Mouse (Mus musculus) C2C12 (cell line): ENCODE results near the gene Sirt2. TPM values are rescaled to one million over a fixed set of nuclear protein-coding genes. Genes with fewer than 3 reads are reported as not detected.
A peak's percentile ranks its signal among the peaks of the same experiment; 100 is the strongest.

Experiments used
- H3K27me3 ChIP-seq: one replicate; pipeline ENCODE4 v1.6.1; 2011; ENCODE audit not compliant: control insufficient read depth, insufficient read depth, insufficient read length
- H3K36me3 ChIP-seq: one replicate; pipeline ENCODE4 v1.6.1; 2011; ENCODE audit not compliant: control insufficient read depth, insufficient read depth
- H3K4me3 ChIP-seq: one replicate; pipeline ENCODE4 v1.5.1; 2011; ENCODE audit warnings: mild to moderate bottlenecking, control low read depth; ENCODE audit not compliant: poor library complexity, insufficient read depth, severe bottlenecking
- H3K79me2 ChIP-seq: one replicate; pipeline ENCODE4 v1.6.1; 2011; ENCODE audit not compliant: control insufficient read depth, insufficient read depth
- H3K79me3 ChIP-seq: one replicate; pipeline ENCODE4 v1.6.1; 2011; ENCODE audit warnings: low read depth, control low read depth
- H3ac ChIP-seq: one replicate; pipeline ENCODE3; 2011; ENCODE audit warnings: low read depth; ENCODE audit not compliant: control insufficient read depth, insufficient read length
- CEBPB ChIP-seq: IDR thresholded peaks from one replicate; pipeline ENCODE4 v1.6.1; 2011; ENCODE audit warnings: low read depth, mild to moderate bottlenecking, control low read depth, moderate library complexity
- CTCF ChIP-seq: IDR thresholded peaks from one replicate; pipeline ENCODE4 v1.5.1; 2011; ENCODE audit not compliant: control insufficient read depth, insufficient read depth, insufficient read length
- FOSL1 ChIP-seq: IDR thresholded peaks from one replicate; pipeline ENCODE4 v1.8.0; 2011; ENCODE audit warnings: mild to moderate bottlenecking, low read length; ENCODE audit not compliant: poor library complexity, insufficient read depth, severe bottlenecking
- MAX ChIP-seq: IDR thresholded peaks from one replicate; pipeline ENCODE4 v1.6.1; 2011; ENCODE audit warnings: mild to moderate bottlenecking, control low read depth
- MYOD1 ChIP-seq: IDR thresholded peaks from one replicate; pipeline ENCODE4 v1.6.1; 2011; ENCODE audit warnings: low read depth; ENCODE audit not compliant: control insufficient read depth, insufficient read length
- MYOG ChIP-seq: IDR thresholded peaks from one replicate; pipeline ENCODE4 v1.6.1; 2011; ENCODE audit not compliant: control insufficient read depth, insufficient read length; ENCODE audit errors: extremely low read depth
- USF1 ChIP-seq: IDR thresholded peaks from one replicate; pipeline ENCODE4 v1.6.1; 2011; ENCODE audit warnings: low read depth, mild to moderate bottlenecking, control low read depth, moderate library complexity
- polyA plus RNA-seq: library from polyadenylated mRNA; unstranded; fragments of >200 nt; fragmentation: generic; extraction: Trizol; gene quantifications from one replicate; pipeline ENCODE4 v1.2.1, GENCODE M21; 2012; ENCODE audit warnings: missing spikeins

Sirt2 gene
- polyA plus RNA-seq, 1 experiment: 48.9 TPM

GRCm38 (mm10) chr7:28820358-28821260 is 54.1 kb downstream of the Sirt2 start:
- Histone ChIP-seq H3K36me3 (peaks cover 73% of the 10 kb centered on the region), H3ac (no peak overlapping the region), H3K79me2 (peaks cover 35% of the 10 kb centered on the region), H3K79me3 (peaks cover 33% of the 10 kb centered on the region), H3K27me3 (no peaks in the 10 kb centered on the region), H3K4me3 (no peak overlapping the region)
- TF ChIP-seq FOSL1 (no peak), MYOG (no peak), CTCF (no peak), CEBPB (no peak)

DNA sequence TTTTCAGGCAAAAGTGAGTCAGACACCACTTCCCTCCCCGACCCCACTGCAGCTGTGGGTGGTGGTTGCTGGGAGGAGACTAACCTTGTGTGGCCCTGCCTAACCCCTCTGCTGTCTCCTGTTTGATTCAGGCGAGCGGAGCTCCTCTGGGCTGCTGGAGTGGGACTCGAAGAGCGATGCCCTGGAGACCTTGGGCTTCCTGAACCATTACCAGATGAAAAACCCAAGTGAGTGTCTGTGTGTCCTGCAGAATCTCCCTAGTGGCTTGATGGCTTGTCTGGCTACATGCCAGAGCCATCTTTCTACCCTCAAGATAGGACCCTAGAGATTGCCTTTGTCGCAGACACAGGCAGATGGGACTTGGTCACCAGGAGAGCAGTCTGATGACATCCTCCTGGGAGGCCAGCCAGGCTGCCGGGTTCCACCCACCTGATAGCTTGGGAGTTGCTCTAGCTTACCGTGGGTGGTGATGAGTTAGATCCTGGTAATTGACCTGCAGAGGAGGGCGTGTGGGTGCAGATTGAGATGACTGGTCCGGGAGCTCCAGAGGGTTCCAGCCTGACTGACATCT is 54.8 kb downstream of the Sirt2 start:
- H3K4me3 ChIP-seq: no peak overlapping the region
- H3K79me3 ChIP-seq: peaks cover 26% of the 10 kb centered on the region
- no peaks in the 10 kb centered on the region for H3K27me3 ChIP-seq
- H3ac ChIP-seq: peak overlapping the region; percentile 13
- TF ChIP-seq MAX (no peak), CTCF (no peak), MYOD1 (peak; percentile 43)
- H3K79me2 ChIP-seq: peaks cover 28% of the 10 kb centered on the region
- H3K36me3 ChIP-seq: peaks cover 66% of the 10 kb centered on the region

DNA sequence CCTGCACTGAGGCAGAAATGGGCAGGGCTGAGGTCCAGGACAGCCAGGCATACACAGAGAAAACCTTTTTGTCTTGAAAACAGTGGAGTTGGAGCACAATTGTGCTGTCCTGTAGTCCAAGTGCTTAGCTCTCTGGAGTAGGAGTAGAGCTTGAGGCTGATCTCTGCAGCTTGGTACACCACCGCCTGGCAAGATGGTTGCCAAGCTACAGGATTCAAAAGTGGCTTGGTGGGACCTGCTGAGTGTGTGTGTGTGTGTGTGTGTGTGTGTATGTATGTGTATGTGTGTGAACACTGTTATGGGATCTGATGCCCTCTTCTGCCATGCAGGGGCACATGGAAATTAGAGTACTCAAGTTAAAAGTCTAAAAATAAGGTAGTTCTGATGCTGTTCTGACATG is 56.0 kb downstream of the Sirt2 start:
- Histone ChIP-seq H3K36me3 (peaks cover 54% of the 10 kb centered on the region), H3K79me2 (peaks cover 16% of the 10 kb centered on the region), H3K27me3 (no peaks in the 10 kb centered on the region), H3ac (no peak overlapping the region), H3K79me3 (peaks cover 15% of the 10 kb centered on the region), H3K4me3 (no peak overlapping the region)
- no peak for TF ChIP-seq MYOD1
- no peak for TF ChIP-seq FOSL1
- no peak for TF ChIP-seq CTCF
- no peak for TF ChIP-seq MAX
- TF ChIP-seq USF1: no peak
- TF ChIP-seq MYOG: no peak
- no peak for TF ChIP-seq CEBPB

DNA sequence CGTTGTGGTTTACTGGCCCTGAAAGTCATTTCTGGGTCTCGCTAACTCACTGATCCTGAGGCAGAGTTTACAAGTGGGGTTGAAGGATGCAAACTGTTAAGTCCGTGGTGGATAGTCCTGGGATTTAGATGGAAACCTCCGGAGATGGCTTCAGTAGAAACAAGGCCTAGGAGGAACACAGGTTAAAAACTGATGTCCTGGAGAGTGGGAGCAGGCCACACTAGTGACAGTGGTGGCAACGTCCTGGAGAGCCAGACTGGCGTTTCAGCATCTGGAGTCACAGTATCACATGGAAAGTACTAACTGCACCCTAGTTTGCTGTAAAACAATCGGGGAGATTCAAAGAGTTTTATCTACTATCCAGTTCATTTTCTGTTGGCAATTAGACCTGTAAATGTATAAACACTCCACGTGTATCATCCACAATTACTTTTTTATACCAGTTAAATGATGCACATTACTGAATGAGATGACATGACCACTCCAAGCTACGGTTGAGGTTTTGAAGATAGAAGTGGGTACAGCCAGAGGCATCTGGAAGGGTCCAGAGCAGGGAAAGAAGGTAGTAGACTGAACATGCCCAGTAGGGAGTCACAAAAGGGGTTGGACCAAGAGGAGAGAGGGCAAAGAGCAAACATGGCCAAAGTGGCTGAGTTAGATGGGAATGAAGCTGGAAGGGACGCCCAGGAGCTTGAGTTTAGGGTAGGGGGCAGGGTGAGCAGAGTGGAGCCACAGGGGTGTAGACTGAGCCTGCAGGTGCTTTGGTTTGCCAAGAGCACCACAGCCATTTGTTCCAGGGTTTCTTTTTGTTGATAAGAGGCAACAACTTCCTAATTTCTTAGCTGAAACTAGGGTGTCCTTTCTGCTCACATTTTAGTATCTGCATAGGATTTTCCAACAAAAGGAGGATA is 56.7 kb downstream of the Sirt2 start:
- H3K79me3 ChIP-seq: peaks cover 8% of the 10 kb centered on the region
- H3K36me3 ChIP-seq: peaks cover 47% of the 10 kb centered on the region
- no peak overlapping the region for H3K4me3 ChIP-seq
- no peak overlapping the region for H3ac ChIP-seq
- TF ChIP-seq USF1 (no peak), FOSL1 (no peak), CEBPB (no peak), CTCF (no peak), MYOG (no peak), MAX (no peak)
- no peaks in the 10 kb centered on the region for H3K27me3 ChIP-seq
- H3K79me2 ChIP-seq: peaks cover 9% of the 10 kb centered on the region

- H3K4me3 ChIP-seq: no peak overlapping the region
- peaks cover 2% of the 10 kb centered on the region for H3K79me2 ChIP-seq
- no peak for TF ChIP-seq CEBPB
- TF ChIP-seq MYOD1: no peak
- TF ChIP-seq CTCF: no peak
- TF ChIP-seq FOSL1: no peak
- no peak for TF ChIP-seq USF1
- no peak for TF ChIP-seq MYOG
- TF ChIP-seq MAX: no peak
- H3K79me3 ChIP-seq: peaks cover 4% of the 10 kb centered on the region
- H3ac ChIP-seq: no peak overlapping the region
- peaks cover 42% of the 10 kb centered on the region for H3K36me3 ChIP-seq
- no peaks in the 10 kb centered on the region for H3K27me3 ChIP-seq
Observed at GRCm38 (mm10) chr7:28823932-28824331, 57.4 kb downstream of the Sirt2 start.
